Mouse (Mus musculus): Measurements from ENCODE around the gene Taf10.

- TF ChIP-seq ZNF384 (IDR thresholded peaks at IDR 0.05; ENCODE audit: low read depth, low read length) (no peak), ZC3H11A (IDR thresholded peaks at IDR 0.05; ENCODE audit: borderline replicate concordance, low read depth, low read length) (no peak), MAFK (IDR thresholded peaks at IDR 0.05; ENCODE audit: insufficient read depth, low read depth, low read length) (no peak)
Measured at GRCm38 (mm10) chr7:105773041-105773440, 28.9 kb upstream of the Taf10 start.

Measured in ES-E14 (cell line).